Mouse (Mus musculus): Measurements from ENCODE around the gene Th. TPM values are rescaled to one million over a fixed set of nuclear protein-coding genes. Genes with fewer than 3 reads are reported as not detected.

The Th gene
- 12.1 and 19.5 TPM in 2 replicates for polyA plus RNA-seq (2012; rRNA removed)

GRCm38 (mm10) chr7:142931028-142931427 is at the start of gene Th:
TSS of gene Th (minus strand) at chr7:142931128.

GRCm38 (mm10) chr7:142968809-142969511 is 38.0 kb upstream of the Th start, which contains the start of gene Ascl2:
TSS of gene Ascl2 (minus strand) at chr7:142969264.

Other genes with a start within 250 kb of the Th start
- gene Ins2, start 187.7 kb downstream of the Th start, polyA plus RNA-seq (2012; rRNA removed), result 0.44 and 0.63 TPM in 2 replicates
- 0.91 and 0.97 TPM in 2 replicates for gene Ascl2, start 38.1 kb upstream of the Th start, polyA plus RNA-seq (2012; rRNA removed)
- gene Tspan32, start 73.9 kb upstream of the Th start, polyA plus RNA-seq (2012; rRNA removed), result 0.42 and 0.60 TPM in 2 replicates
- gene Cd81, start 121.6 kb upstream of the Th start, polyA plus RNA-seq (2012; rRNA removed), result 183 and 270 TPM in 2 replicates
- gene Tssc4, start 138.1 kb upstream of the Th start, polyA plus RNA-seq (2012; rRNA removed), result 129 and 130 TPM in 2 replicates
- gene Trpm5, start 163.5 kb upstream of the Th start, polyA plus RNA-seq (2012; rRNA removed), result 2.9 and 10.2 TPM in 2 replicates
- 0.90 and 1.7 TPM in 2 replicates for gene Kcnq1, start 175.2 kb upstream of the Th start, polyA plus RNA-seq (2012; rRNA removed)